Mouse (Mus musculus) liver, embryonic 11.5 days (tissue): ENCODE results near the gene Krt18. TPM values are rescaled to one million over a fixed set of nuclear protein-coding genes. Genes with fewer than 3 reads are reported as not detected.

Source experiments
- ATAC-seq: fragments of 200-750 bp; cut with Nextera tagmentation; replicated peaks from 2 replicates; pipeline ENCODE4 v1.8.0; 2017; ENCODE audit warnings: moderate number of reproducible peaks, mild to moderate bottlenecking, moderate TSS enrichment, moderate library complexity; ENCODE audit not compliant: low FRiP score
- DNase-seq: peaks from one replicate; pipeline ENCODE4 v3.0.0-alpha.2; 2017; ENCODE audit warnings: low spot score
- H3K27ac ChIP-seq: fragments of 300-500 bp; sonication (generic); 2 replicates; pipeline ENCODE4 v1.5.1; 2014; ENCODE audit warnings: mild to moderate bottlenecking, low read depth, low read length, control low read depth
- H3K27me3 ChIP-seq: fragments of 300-500 bp; sonication (generic); replicated peaks from 2 replicates; pipeline ENCODE4 v1.6.1; 2014; ENCODE audit warnings: low read length, mixed read lengths; ENCODE audit not compliant: control insufficient read depth, insufficient read depth
- H3K36me3 ChIP-seq: fragments of 300-500 bp; sonication (generic); 2 replicates; pipeline ENCODE4 v1.6.1; 2014; ENCODE audit warnings: mild to moderate bottlenecking, low read length, moderate library complexity, mixed read lengths; ENCODE audit not compliant: control insufficient read depth, insufficient read depth
- H3K4me1 ChIP-seq: fragments of 300-500 bp; sonication (generic); replicated peaks from 2 replicates; pipeline ENCODE4 v1.6.1; 2014; ENCODE audit warnings: low read length, mixed read lengths; ENCODE audit not compliant: control insufficient read depth, insufficient read depth
- H3K4me2 ChIP-seq: fragments of 300-500 bp; sonication (generic); 2 replicates; pipeline ENCODE4 v1.6.1; 2014; ENCODE audit warnings: mild to moderate bottlenecking, control low read depth, moderate library complexity
- H3K4me3 ChIP-seq: fragments of 300-500 bp; sonication (generic); 2 replicates; pipeline ENCODE4 v1.5.1; 2014; ENCODE audit warnings: low read depth, low read length, control low read depth
- H3K9ac ChIP-seq: fragments of 300-500 bp; sonication (generic); 2 replicates; pipeline ENCODE4 v1.6.1; 2014; ENCODE audit warnings: low read depth, low read length, control low read depth
- H3K9me3 ChIP-seq: fragments of 300-500 bp; sonication (generic); 2 replicates; pipeline ENCODE4 v1.6.1; 2016; ENCODE audit warnings: low read length, inconsistent platforms, mixed read lengths; ENCODE audit not compliant: control insufficient read depth
- WGBS: fragments of 180-500 bp; shearing (Covaris S2); extraction: QIAGEN DNeasy Blood & Tissue Kit; methylation state at CpG from one replicate; pipeline ENCODE4 v1.1.7; 2014; 5-methylcytosine and 5-hydroxymethylcytosine counted together
- polyA plus RNA-seq: library from polyadenylated mRNA; unstranded; fragments of >200 nt; fragmentation: Nextera tagmentation; extraction: Ambion mirVana; gene quantifications from 2 replicates; pipeline ENCODE4 v1.2.1, GENCODE M21; 2014

The Krt18 gene
- polyA plus RNA-seq, 1 experiment from 2014 or later, result 113 TPM

- Histone ChIP-seq H3K4me2 (no peak overlapping the region), H3K4me1 (peaks cover 15% of the 10 kb centered on the region), H3K4me3 (no peak overlapping the region), H3K36me3 (no peaks in the 10 kb centered on the region), H3K9ac (no peak overlapping the region), H3K9me3 (no peaks in the 10 kb centered on the region), H3K27ac (peak overlapping the region; percentile 66; the same call in 1 of the 2 replicates), H3K27me3 (no peaks in the 10 kb centered on the region)
- DNase-seq, result no peak
- WGBS, result 31% methylated on average over 7 of the region's 7 CpGs
- no peak for ATAC-seq
Observed at GRCm38 (mm10) chr15:102016787-102017186, 11.2 kb upstream of the Krt18 start.

DNA sequence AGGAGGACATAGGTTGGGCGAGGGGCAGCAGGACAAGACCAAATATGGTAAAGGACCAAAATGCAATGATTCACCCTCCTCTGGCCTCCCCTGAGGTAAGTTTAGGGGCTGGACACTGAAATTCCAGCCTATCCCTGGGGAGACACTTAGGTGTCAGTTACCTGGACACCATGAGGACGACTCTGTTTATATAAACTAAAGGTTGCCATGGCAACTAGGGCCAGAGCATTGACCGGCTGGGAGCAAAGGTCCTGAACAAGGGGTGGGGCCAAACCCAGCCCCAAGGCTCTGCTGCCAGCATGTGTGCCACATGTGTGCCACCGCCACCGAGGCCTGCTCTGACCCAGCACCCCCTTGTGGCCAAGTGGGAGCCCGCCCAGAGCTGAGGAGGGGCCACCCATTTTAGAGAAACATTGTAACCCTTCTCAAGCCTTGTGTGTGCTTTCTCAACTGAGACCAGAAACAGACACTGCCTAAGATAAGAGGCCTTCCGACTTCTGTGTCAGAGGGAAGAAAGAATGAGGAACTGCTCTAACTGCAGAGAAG, 10.0 kb upstream of the Krt18 start:
- Histone ChIP-seq H3K4me2 (no peak overlapping the region), H3K27me3 (no peaks in the 10 kb centered on the region), H3K27ac (peak overlapping the region; percentile 66; the same call in 1 of the 2 replicates), H3K4me1 (peaks cover 15% of the 10 kb centered on the region), H3K9ac (no peak overlapping the region), H3K36me3 (no peaks in the 10 kb centered on the region), H3K9me3 (no peaks in the 10 kb centered on the region), H3K4me3 (no peak overlapping the region)
- 13% methylated on average over 7 of the region's 7 CpGs for WGBS
- ATAC-seq, result peak; percentile 60
- DNase-seq, result peak; percentile 67

GRCm38 (mm10) chr15:102022481-102022880, 5.5 kb upstream of the Krt18 start:
- 43% methylated on average over 8 of the region's 8 CpGs for WGBS
- Histone ChIP-seq H3K9ac (no peak overlapping the region), H3K4me3 (no peak overlapping the region), H3K4me2 (no peak overlapping the region), H3K4me1 (peaks cover 10% of the 10 kb centered on the region; the same call in 1 of the 2 replicates), H3K27ac (no peak overlapping the region), H3K9me3 (no peaks in the 10 kb centered on the region), H3K36me3 (no peaks in the 10 kb centered on the region), H3K27me3 (peaks cover 12% of the 10 kb centered on the region)
- ATAC-seq (no peak), DNase-seq (no peak)

GRCm38 (mm10) chr15:102023888-102024287, 4.1 kb upstream of the Krt18 start:
- H3K9ac ChIP-seq, result no peak overlapping the region
- no peaks in the 10 kb centered on the region for H3K9me3 ChIP-seq
- peaks cover 12% of the 10 kb centered on the region; the same call in 1 of the 2 replicates for H3K4me1 ChIP-seq
- no peak overlapping the region for H3K4me3 ChIP-seq
- 70% methylated on average over 8 of the region's 8 CpGs for WGBS
- no peak for ATAC-seq
- H3K36me3 ChIP-seq, result no peaks in the 10 kb centered on the region
- no peak overlapping the region for H3K27ac ChIP-seq
- H3K27me3 ChIP-seq, result peaks cover 15% of the 10 kb centered on the region
- H3K4me2 ChIP-seq, result no peak overlapping the region
- no peak for DNase-seq

DNA sequence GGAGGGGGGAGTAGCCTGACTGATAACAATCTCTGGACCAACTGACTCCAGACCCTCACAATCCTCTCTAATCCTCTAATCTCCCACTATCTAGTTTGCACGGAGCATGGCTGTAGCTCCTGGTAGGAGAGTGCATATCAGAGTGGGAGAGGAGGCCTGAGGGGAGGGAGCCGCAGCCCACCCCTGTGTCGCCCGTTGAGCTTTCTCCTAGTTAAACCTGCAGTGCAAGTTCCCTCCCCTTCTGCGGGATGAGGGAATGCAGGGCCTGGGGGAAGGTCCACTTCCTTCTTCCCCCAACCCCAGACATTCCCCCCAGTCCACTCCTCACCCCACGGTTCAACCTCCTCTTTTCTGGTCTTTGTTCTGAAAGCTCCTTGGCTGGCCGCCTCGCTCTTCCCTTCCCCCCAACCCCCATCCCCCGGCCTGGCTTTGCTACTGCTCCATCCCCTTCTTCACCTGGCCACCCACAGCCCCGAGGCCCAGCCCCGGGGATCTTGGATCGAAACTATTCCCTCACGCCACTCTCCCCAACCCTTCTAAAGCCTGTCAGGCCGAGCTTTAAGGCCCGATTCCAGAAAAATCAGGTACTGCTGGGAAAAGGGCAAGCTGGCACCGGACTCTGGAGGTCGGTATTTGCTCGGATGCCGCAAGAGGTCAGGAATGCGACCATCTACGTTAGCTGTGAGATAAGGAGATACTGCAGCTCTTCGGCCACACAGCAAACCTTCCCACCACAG, 2.7 kb upstream of the Krt18 start:
- Histone ChIP-seq H3K9ac (0 out of 2 replicates have a peak overlapping the region, but pooled peaks have one; percentile 23), H3K4me2 (peak overlapping the region; percentile 58), H3K27me3 (peaks cover 15% of the 10 kb centered on the region), H3K4me3 (peak overlapping the region; percentile 17), H3K27ac (peak overlapping the region; percentile 80), H3K9me3 (no peaks in the 10 kb centered on the region), H3K4me1 (peaks cover 12% of the 10 kb centered on the region; the same call in 1 of the 2 replicates), H3K36me3 (no peaks in the 10 kb centered on the region)
- whole genome bisulfite sequencing, result 5% methylated on average over 22 of the region's 22 CpGs
- no peak for ATAC-seq
- no peak for DNase-seq

DNA sequence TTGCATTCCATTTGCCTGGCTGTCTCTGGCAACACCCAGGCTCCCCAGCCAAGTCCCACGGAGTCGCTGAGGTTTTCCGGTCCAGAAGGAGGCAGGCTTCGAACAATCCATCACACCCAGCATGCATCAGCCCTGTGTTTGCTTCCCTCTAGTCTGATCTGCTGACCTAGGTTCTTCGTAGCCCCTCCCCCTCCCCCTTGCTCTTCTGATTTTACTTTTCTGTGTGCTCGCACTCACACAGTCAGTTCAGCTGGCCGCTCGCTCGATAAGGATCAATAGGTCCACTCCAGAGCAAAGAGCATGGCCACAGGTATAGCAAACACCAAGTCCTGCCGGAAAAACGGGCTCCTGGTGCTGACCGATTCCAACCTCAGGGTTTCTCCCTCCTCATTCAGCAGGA, 1.6 kb upstream of the Krt18 start:
- H3K4me3 ChIP-seq, result no peak overlapping the region
- H3K9ac ChIP-seq, result no peak overlapping the region
- H3K27me3 ChIP-seq, result peaks cover 15% of the 10 kb centered on the region
- no peak for DNase-seq
- WGBS, result 11% methylated on average over 12 of the region's 12 CpGs
- peak overlapping the region; percentile 47; the same call in 1 of the 2 replicates for H3K27ac ChIP-seq
- no peaks in the 10 kb centered on the region for H3K9me3 ChIP-seq
- H3K4me1 ChIP-seq, result peaks cover 12% of the 10 kb centered on the region; the same call in 1 of the 2 replicates
- ATAC-seq, result peak; percentile 27
- H3K4me2 ChIP-seq, result peak overlapping the region; percentile 58
- peaks cover 5% of the 10 kb centered on the region; the same call in 1 of the 2 replicates for H3K36me3 ChIP-seq

DNA sequence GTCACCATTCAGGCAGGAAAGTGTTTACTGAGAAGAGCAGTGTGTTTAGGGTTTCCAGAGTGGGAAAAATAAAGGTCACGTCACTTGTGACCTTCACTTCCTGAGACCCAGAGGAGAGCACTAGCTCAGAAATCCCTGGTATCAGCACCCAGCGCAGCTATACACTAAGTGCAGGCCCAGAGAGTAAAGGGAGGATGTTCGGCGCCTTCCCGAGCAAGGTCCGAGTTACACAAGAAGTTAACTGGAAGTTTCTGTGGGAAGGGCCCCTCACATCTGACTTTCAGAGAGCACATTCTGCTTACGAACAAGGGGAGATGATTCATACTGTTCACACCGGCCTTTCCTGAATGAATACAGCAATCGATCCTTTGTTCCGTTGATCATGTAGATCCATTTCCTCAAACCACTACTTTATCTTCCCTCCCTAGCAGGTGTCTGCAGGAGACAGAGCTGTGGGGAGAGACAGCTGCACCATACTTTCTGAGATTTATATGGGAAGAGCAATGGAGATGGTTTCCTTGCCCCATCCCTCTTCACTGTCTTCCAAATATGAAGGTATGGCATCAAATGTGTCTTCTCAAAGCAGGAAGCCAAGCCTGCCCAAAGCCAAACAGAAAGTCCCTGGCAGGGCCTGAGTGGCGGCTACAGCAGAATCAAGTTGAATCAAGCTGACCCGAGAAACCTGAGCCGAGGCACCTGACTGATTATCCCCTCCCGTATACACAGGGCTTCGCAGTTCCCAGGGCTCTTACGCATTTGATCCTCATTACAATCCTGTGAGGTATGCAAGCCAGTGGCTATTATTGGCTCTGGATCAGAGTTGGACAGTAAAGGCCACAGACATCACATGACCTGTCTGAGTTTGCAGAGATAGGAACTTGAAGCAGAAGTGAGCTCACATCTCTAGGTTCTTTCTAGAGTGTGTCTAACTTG, 6.4 kb downstream of the Krt18 start:
- DNase-seq, result no peak
- no peaks in the 10 kb centered on the region for H3K9me3 ChIP-seq
- no peak overlapping the region for H3K27ac ChIP-seq
- no peaks in the 10 kb centered on the region; the same call in 1 of the 2 replicates for H3K27me3 ChIP-seq
- H3K4me3 ChIP-seq, result no peak overlapping the region
- ATAC-seq, result no peak
- H3K4me1 ChIP-seq, result peaks cover 5% of the 10 kb centered on the region; the same call in 1 of the 2 replicates
- H3K9ac ChIP-seq, result no peak overlapping the region
- WGBS, result 55% methylated on average over 16 of the region's 16 CpGs
- H3K36me3 ChIP-seq, result peaks cover 5% of the 10 kb centered on the region; the same call in 1 of the 2 replicates
- no peak overlapping the region for H3K4me2 ChIP-seq

- DNase-seq, result no peak
- no peak overlapping the region for H3K27ac ChIP-seq
- H3K36me3 ChIP-seq, result no peaks in the 10 kb centered on the region
- WGBS, result 69% methylated on average over 4 of the region's 4 CpGs
- 0 out of 2 replicates have a peak, but pooled peaks cover 2% of the 10 kb centered on the region for H3K4me1 ChIP-seq
- no peak overlapping the region for H3K9ac ChIP-seq
- no peak overlapping the region for H3K4me2 ChIP-seq
- no peaks in the 10 kb centered on the region; the same call in 1 of the 2 replicates for H3K27me3 ChIP-seq
- no peaks in the 10 kb centered on the region for H3K9me3 ChIP-seq
- no peak overlapping the region for H3K4me3 ChIP-seq
- no peak for ATAC-seq
Observed at GRCm38 (mm10) chr15:102040277-102040676, 12.3 kb downstream of the Krt18 start.
